Mouse (Mus musculus) megakaryocyte, embryonic 14.5 days (primary cell): ENCODE measurements around the gene Pgap1.

ENCODE experiments used
- FLI1 ChIP-seq: IDR thresholded peaks from 2 replicates; pipeline ENCODE4 v1.6.1; 2012; ENCODE audit warnings: low read length, inconsistent platforms, mixed read lengths
- GATA1 ChIP-seq: IDR thresholded peaks from 3 replicates; pipeline ENCODE4 v1.6.1; 2012; ENCODE audit warnings: mixed read lengths, low read length, inconsistent platforms, borderline replicate concordance

GRCm38 (mm10) chr1:54555364-54556140 lies 1.9 kb downstream of the Pgap1 start:
- no peak for TF ChIP-seq GATA1
- TF ChIP-seq FLI1: no peak
